Mouse (Mus musculus) erythroblast, embryonic 14.5 days (primary cell): ENCODE results near the gene Mapk1. TPM values are rescaled to one million over a fixed set of nuclear protein-coding genes. Genes with fewer than 3 reads are reported as not detected.
"Not testable (repeated sequence)": the region's sequence is repeated elsewhere in the genome, so short reads cannot be mapped to it uniquely, and the experiment has no call there.

Experiments
- H3K27me3 ChIP-seq: 2 replicates; pipeline ENCODE4 v1.6.1; 2012; ENCODE audit warnings: inconsistent platforms; ENCODE audit not compliant: control insufficient read depth
- H3K36me3 ChIP-seq: 2 replicates; pipeline ENCODE4 v1.6.1; 2012; ENCODE audit warnings: mild to moderate bottlenecking, inconsistent platforms; ENCODE audit not compliant: control insufficient read depth
- H3K4me1 ChIP-seq: 2 replicates; pipeline ENCODE4 v1.6.1; 2012; ENCODE audit warnings: inconsistent platforms; ENCODE audit not compliant: control insufficient read depth
- H3K4me3 ChIP-seq: replicated peaks from 2 replicates; pipeline ENCODE3; 2012; ENCODE audit warnings: moderate library complexity, mild to moderate bottlenecking, inconsistent platforms
- H3K9me3 ChIP-seq: 2 replicates; pipeline ENCODE4 v1.6.1; 2012; ENCODE audit warnings: low read length, inconsistent platforms, mixed read lengths; ENCODE audit not compliant: control insufficient read depth
- GATA1 ChIP-seq: IDR thresholded peaks from 2 replicates; pipeline ENCODE4 v1.6.1; 2012; ENCODE audit warnings: low read length, inconsistent platforms, mixed read lengths
- TAL1 ChIP-seq: IDR thresholded peaks from 3 replicates; pipeline ENCODE4 v1.6.1; 2012; ENCODE audit warnings: low read length, inconsistent platforms, mixed read lengths
- polyA plus RNA-seq: library from polyadenylated mRNA; stranded (reverse); fragments of >175 nt; gene quantifications from 2 replicates; pipeline ENCODE4 v1.2.3, GENCODE M21; 2012

Mapk1 gene
- polyA plus RNA-seq, 1 experiment = 2.3 TPM

DNA sequence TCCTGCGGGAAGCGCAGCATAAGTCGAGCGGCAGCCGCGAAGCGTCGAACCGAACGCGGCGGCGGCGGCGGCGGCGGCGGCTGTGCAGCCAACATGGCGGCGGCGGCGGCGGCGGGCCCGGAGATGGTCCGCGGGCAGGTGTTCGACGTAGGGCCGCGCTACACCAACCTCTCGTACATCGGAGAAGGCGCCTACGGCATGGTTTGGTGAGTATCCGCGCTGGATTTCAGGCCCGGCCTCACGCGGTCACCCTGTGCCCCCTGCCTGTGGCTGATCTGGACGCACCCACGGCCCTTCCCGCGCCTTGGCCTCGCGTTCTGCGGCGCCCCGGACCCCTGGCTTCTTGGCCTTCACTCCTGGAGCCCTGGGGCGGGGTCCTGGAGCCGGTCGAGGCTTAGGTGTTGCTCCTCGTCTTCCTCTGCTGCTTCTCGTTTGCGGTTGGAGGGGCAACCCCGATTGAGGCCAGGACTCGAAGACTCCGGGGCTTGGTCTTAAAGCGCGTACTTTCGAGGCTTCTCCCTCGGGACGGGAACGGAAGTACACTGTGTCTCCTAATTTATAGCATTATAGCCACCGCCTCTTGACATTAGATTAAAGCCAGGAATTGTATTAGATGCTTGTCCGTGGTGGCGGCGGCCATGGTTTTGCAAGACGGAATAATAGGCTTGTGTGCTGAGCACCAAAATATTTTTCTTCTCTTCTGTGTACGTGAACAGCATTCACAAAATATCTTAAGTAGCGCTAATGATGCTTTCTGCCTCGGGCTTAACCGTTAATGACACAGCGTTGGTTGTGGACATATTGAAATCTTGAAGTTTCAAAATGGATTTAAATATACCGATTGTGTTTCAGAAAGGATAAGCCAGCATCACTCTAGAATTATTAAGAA lies 596 bp downstream of the Mapk1 start:
- Histone ChIP-seq H3K36me3 (peaks cover 37% of the 10 kb centered on the region), H3K4me3 (peak overlapping the region; percentile 79), H3K4me1 (peaks cover 35% of the 10 kb centered on the region), H3K9me3 (no peaks in the 10 kb centered on the region), H3K27me3 (0 out of 2 replicates have a peak, but pooled peaks cover 2% of the 10 kb centered on the region)
- TF ChIP-seq TAL1 (no peak), GATA1 (no peak)

GRCm38 (mm10) chr16:16984423-16984941 lies 1.3 kb downstream of the Mapk1 start:
- TF ChIP-seq GATA1 (no peak), TAL1 (no peak)
- H3K4me1 ChIP-seq = peaks cover 40% of the 10 kb centered on the region
- no peaks in the 10 kb centered on the region for H3K9me3 ChIP-seq

GRCm38 (mm10) chr16:16987248-16987647 lies 4.1 kb downstream of the Mapk1 start:
- peaks cover 61% of the 10 kb centered on the region for H3K36me3 ChIP-seq
- H3K27me3 ChIP-seq = no peaks in the 10 kb centered on the region
- TF ChIP-seq GATA1 = no peak
- no peak for TF ChIP-seq TAL1
- H3K4me1 ChIP-seq = peaks cover 42% of the 10 kb centered on the region
- no peak overlapping the region for H3K4me3 ChIP-seq
- H3K9me3 ChIP-seq = no peaks in the 10 kb centered on the region

More at GRCm38 (mm10) chr16:16984423-16984941, 1.3 kb downstream of the Mapk1 start:
- Histone ChIP-seq H3K4me3 (peak overlapping the region; percentile 79), H3K36me3 (peaks cover 43% of the 10 kb centered on the region), H3K27me3 (no peaks in the 10 kb centered on the region)

- peaks cover 36% of the 10 kb centered on the region for H3K4me1 ChIP-seq
- no peak overlapping the region for H3K4me3 ChIP-seq
- TF ChIP-seq TAL1 = no peak
- no peak for TF ChIP-seq GATA1
- H3K27me3 ChIP-seq = no peaks in the 10 kb centered on the region
- H3K9me3 ChIP-seq = no peaks in the 10 kb centered on the region
- peaks cover 74% of the 10 kb centered on the region for H3K36me3 ChIP-seq
Measured at GRCm38 (mm10) chr16:16988842-16989241, 5.7 kb downstream of the Mapk1 start.

GRCm38 (mm10) chr16:16990021-16990420 lies 6.8 kb downstream of the Mapk1 start:
- H3K27me3 ChIP-seq = no peaks in the 10 kb centered on the region
- no peak overlapping the region for H3K4me3 ChIP-seq
- H3K9me3 ChIP-seq = no peaks in the 10 kb centered on the region
- H3K36me3 ChIP-seq = peaks cover 83% of the 10 kb centered on the region
- no peak for TF ChIP-seq TAL1
- no peak for TF ChIP-seq GATA1
- peaks cover 36% of the 10 kb centered on the region for H3K4me1 ChIP-seq

- no peak overlapping the region for H3K4me3 ChIP-seq
- H3K36me3 ChIP-seq = peaks cover 51% of the 10 kb centered on the region
- no peaks in the 10 kb centered on the region for H3K27me3 ChIP-seq
- no peaks in the 10 kb centered on the region for H3K9me3 ChIP-seq
- peaks cover 8% of the 10 kb centered on the region for H3K4me1 ChIP-seq
- TF ChIP-seq TAL1 (no peak), GATA1 (no peak)
Measured at GRCm38 (mm10) chr16:16994426-16995052, 11.4 kb downstream of the Mapk1 start.

- H3K36me3 ChIP-seq = peaks cover 52% of the 10 kb centered on the region
- H3K9me3 ChIP-seq, H3K4me3 ChIP-seq, H3K4me1 ChIP-seq, H3K27me3 ChIP-seq: not testable (repeated sequence)
Measured at GRCm38 (mm10) chr16:16996121-16996729, 13.0 kb downstream of the Mapk1 start.

DNA sequence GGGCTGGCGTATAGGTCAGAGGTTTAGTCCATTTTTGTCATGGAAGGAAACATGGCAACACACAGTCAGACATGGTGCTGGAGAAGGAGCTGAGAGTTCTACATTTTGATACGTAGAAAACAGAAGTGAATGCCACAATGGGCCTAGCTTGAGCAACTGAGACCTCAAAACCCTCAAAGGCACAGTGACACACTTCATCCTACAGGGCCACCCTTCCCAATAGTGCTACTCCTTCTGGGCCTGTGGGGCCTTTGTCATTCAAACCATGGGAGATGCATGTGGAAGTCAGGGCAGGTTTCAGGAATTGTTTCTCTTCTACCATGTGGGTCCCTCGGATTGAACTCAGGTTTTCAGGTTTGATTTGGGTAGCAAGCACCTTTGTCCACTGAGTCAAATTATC lies 17.9 kb downstream of the Mapk1 start:
- Histone ChIP-seq H3K4me3 (no peak overlapping the region), H3K9me3 (no peaks in the 10 kb centered on the region), H3K36me3 (peaks cover 39% of the 10 kb centered on the region), H3K27me3 (no peaks in the 10 kb centered on the region), H3K4me1 (peaks cover 5% of the 10 kb centered on the region)
- TF ChIP-seq TAL1 (no peak), GATA1 (no peak)

DNA sequence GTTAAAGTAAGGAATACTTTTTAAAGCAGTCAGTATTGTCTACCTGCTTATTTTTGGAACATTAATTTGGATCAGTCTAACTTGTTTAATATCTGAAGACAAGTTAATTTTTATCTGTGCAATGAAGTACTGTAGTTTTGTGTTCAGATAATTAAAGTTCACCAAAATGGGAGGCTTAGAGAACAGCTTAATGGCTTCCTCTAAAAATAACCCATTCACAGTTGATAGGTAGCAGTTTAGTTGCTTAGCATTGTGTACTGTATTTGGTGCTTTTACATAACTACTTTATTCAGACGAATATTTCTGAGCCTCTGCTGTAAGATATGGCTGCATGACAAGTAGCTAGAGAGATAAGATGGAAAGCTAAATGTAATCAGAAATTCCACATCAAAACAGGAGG lies 23.9 kb downstream of the Mapk1 start:
- Histone ChIP-seq H3K36me3 (peaks cover 33% of the 10 kb centered on the region), H3K4me3 (no peak overlapping the region), H3K9me3 (no peaks in the 10 kb centered on the region), H3K4me1 (peaks cover 8% of the 10 kb centered on the region), H3K27me3 (no peaks in the 10 kb centered on the region)
- TF ChIP-seq TAL1 = no peak
- TF ChIP-seq GATA1 = no peak
